Mouse (Mus musculus): Measurements from ENCODE around the gene Lbx2.

The Lbx2 gene

DNA sequence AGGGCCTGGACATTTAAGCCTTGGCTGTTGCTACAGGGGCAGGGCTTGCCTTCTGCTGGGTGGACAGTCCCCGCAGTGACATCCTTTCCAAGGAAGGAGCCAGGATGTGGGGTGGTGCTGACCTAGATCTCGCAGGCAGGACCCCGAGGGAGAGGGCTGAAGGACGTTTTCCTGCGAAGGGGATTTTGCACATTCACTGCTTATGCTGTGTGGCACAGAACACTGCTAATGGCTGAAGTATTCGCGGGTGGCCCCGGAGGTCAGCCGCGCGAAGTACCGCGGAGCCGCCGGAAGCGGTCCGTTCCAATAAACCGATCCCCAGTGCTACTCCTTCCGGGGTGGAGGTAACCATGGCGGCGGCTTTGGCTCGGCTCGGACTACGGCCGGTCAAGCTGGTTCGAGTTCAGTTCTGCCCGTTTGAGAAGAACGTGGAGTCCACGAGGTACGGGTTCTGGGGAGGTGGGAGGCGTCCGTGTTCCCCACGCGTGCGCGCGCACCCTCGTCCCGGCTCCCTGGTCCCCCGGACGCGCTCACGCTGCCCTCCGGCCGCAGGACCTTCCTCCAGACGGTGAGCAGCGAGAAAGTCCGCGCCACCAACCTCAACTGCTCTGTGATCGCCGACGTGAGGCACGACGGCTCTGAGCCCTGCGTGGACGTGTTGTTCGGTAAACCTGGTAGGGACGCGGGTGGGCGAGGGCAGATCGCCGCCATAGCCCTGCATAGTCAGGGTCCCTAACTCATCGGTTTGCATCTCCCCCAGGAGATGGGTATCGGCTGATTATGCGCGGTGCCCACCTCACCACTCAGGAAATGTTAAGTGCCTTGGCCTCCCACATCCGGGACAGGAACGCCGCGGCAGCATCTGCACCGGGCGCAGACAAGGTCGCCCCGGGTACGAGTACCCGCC lies 22.8 kb downstream of the Lbx2 start, which contains the start of gene Mrpl53:
Gene Mrpl53 (plus strand): TSS at position 279 of the 907 bp plus-strand sequence.
- peak; percentile 71 for DNase-seq (ENCODE audit: low read depth, low spot score)

DNA sequence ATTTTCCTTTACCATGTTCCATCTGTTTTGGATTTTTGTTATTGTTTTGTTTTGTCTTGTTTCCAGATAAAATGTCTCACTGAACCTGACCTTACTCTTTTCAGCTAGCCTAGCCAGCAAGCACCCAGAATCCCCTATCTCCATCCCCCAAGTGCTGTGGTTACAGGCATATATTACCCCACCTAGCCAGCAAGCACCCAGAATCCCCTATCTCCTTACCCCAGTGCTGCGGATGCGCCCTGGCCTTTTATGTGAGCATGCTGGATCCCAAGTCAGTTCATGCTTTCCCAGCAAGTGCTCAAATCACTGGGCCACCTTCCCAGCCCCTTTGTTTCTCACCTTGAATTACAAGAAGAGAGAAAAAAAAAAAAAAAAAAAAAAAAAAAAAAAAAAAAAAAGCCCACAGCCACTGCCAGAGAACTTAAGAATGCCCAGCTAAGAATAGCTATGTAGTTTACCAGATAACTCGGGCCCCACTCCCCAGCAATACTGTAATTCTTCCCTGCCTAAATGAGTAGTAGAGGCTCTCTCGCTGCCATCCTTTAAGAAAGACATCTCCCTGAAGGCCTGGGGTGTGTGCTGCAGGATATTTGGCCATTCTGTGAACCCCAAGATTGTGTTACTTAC lies 25.5 kb downstream of the Lbx2 start:
- DNase-seq (ENCODE audit: low read depth, low spot score), result no peak

DNA sequence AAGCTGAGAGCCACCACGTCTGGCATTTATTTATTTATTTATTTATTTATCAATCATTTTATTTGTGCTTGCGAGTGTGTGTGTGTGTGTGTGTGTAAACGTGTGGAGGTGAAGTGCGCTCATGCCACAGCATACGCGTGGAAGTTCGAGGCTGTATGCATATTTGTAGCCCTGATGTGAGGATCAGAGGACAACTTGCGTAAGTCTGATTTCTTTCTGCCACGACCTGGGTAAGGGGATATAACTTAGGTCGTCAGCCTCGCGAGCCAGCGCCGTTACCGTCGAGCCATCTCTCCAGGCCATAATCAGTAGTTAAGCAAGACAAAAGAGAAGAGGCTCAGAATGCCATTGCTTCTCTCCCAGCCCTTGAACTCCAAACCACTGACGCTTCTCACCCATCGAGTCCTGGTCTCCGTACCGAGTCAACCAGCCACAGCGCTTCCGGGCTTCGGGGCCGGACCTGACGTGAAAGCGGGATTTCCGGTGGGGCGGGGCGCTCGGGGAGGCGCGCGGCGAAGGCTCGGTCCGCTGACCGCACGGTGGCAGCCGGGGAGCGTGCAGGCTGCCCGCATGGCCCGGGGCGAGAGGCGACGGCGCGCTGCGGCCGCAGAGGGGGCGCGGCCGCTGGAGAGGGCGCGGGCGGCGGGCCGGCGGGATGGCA lies 29.0 kb downstream of the Lbx2 start, which contains the start of gene Mogs:
Gene Mogs (plus strand): TSS at position 486 of the 661 bp plus-strand sequence.
- peak; percentile 80 for DNase-seq (ENCODE audit: low read depth, low spot score)

DNA sequence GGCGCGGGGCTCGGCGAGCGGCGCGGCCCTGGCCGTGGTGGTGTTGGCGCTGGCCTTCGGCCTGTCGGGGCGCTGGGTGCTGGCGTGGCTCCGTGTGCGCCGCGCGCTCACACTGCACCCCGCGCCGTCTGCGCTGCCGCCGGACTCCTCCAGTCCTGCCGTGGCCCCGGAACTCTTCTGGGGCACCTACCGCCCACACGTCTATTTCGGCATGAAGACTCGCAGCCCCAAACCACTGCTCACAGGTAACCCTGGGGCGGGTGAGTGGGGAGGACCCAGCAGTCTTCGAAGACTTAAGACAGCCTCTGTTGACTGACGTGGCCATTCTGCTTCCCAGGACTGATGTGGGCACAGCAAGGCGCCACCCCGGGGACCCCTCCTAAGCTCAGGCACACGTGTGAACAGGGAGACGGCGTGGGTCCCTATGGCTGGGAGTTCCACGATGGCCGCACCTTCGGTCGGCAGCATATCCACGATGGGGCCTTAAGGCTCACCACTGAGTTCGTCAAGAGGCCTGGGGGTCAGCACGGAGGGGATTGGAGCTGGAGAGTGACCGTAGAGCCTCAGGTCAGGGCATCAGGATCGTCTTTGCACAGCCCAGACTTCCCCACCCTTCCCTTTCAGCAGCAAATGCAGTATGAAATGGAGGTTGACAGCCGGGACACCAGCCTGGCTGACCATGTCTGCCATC lies 29.7 kb downstream of the Lbx2 start:
- DNase-seq (ENCODE audit: low read depth, low spot score), result no peak

DNA sequence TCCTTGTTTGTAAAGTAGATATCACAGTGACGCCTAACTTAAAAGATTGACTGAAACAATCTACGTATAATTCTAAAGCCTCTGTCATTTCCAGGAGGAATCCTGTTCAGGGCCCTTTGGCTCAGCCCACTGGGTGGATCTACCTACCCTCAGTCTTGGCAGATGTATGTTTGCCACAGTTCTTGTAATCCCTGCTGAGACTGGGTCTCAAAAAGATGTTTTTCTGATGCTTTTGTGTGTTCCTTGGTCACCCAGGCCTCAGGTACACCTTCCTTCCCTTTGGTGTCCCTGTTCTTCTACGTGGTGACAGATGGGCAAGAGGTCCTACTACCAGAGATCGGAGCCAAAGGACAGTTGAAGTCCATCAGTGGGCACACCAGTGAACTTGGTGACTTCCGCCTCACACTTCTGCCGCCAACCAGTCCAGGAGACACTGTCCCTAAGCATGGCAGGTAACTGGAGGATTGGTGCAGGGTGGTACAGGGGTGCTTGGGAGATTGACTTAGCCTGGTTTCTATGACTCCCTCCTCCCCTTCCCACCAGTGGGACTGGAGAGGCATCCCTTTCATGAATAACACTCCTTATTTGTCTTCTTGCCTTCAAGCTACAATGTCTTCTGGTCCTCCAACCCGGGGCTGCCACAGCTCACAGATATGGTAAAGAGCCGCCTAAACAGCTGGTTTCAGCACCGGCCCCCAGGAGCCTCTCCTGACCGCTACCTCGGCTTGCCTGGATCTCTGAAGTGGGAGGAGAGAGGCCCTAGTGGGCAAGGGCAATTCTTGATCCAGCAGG lies 30.4 kb downstream of the Lbx2 start:
- DNase-seq (ENCODE audit: low read depth, low spot score), result no peak

DNA sequence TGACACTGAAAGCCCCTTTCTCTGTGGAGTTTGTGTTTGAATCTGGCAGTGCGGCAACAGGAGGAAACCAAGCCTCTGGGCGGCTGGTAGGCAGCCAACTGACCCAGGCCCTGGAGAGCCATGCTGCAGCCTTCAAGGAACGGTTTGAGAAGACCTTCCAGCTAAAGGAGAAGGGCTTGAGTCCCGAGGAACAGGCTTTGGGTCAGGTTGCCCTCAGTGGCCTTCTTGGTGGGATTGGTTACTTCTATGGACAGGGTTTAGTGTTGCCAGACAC lies 30.9 kb downstream of the Lbx2 start:
- no peak for DNase-seq (ENCODE audit: low read depth, low spot score)

DNA sequence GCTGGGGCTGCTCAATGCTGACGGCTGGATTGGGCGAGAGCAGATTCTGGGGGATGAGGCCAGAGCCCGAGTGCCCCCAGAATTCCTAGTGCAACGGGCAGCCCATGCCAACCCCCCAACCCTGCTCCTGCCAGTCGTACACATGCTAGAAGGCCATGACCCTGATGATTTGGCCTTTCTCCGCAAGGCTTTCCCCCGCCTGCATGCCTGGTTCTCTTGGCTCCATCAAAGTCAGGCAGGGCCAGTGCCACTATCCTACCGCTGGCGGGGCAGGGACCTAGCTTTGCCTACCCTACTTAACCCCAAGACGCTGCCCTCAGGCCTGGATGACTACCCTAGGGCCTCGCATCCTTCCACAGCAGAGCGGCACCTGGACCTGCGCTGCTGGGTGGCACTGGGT lies 31.4 kb downstream of the Lbx2 start:
- DNase-seq (ENCODE audit: low read depth, low spot score), result no peak

DNA sequence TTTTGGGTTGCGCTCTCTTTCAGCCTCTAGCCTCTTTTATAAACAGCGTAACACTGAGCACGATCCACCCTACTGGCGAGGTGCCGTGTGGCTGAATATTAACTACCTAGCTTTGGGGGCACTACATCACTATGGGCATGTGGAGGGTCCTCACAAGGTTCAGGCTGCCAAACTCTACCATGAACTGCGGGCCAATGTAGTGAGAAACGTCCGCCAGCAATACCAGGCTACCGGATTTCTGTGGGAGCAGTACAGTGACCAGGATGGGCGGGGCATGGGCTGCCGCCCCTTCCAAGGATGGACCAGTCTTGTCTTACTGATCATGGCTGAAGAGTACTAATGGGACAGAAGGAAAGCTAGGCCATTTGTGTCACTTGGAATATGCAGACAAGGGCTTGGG lies 32.2 kb downstream of the Lbx2 start:
- DNase-seq (ENCODE audit: low read depth, low spot score), result no peak

DNA sequence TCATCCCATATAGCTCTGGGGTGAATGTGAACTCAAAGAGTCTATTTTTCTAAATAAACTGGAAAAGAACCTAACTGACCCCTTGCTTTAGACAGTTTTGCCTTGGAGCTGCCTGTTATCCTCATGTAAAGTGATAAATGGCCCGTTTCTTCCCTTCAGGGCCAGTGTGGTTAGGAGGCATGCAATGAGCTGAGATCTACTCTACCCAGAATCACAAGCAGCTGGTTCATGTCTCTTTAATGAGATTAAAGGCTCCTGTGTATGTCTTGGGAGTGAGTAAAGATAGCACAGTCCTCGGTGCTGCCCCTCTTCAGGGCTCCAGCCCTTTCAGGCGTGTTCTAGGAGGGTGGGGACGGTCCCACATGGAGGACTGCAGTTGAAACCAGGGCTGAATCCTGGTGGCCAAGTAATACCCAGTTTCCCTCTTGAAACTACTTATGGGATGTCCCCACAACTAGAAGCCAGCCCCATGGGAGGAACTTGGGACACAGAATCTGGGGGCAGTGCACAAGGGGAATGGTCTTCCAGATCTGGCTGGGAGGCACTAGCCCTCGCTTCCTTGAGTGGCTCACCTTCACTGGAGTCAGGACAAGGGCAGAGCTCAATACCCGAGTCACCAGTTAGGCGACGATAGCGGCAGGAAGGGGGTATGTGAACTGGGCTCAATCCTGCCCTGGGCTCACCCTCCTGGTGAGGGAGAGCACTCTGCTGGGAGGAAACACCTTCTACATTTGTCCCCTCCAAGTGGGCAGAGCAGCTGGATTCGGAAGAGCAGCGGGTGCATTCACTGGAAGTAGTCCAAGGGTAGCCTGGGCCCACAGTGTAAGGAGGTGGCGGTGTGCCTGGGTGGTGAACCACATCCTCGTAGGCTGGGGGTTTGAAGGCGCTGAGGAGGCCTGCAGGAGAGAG lies 32.9 kb downstream of the Lbx2 start:
- no peak for DNase-seq (ENCODE audit: low read depth, low spot score)

DNA sequence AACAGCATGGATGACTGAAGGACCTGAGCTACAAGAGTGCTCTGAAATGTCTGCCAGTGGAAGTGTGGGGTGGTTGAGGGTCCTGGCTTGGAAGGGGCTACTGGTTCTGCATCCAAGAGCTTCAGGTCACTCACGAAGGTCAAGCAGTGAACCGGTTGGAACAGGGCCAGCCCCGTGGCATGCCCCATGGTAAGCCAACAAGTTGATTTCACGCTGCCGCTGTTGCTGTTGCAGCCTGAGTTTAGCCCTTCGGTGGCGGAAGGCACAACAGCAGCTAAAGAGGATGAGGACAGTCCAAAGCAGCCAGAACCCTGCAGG lies 33.5 kb downstream of the Lbx2 start:
- no peak for DNase-seq (ENCODE audit: low read depth, low spot score)

DNA sequence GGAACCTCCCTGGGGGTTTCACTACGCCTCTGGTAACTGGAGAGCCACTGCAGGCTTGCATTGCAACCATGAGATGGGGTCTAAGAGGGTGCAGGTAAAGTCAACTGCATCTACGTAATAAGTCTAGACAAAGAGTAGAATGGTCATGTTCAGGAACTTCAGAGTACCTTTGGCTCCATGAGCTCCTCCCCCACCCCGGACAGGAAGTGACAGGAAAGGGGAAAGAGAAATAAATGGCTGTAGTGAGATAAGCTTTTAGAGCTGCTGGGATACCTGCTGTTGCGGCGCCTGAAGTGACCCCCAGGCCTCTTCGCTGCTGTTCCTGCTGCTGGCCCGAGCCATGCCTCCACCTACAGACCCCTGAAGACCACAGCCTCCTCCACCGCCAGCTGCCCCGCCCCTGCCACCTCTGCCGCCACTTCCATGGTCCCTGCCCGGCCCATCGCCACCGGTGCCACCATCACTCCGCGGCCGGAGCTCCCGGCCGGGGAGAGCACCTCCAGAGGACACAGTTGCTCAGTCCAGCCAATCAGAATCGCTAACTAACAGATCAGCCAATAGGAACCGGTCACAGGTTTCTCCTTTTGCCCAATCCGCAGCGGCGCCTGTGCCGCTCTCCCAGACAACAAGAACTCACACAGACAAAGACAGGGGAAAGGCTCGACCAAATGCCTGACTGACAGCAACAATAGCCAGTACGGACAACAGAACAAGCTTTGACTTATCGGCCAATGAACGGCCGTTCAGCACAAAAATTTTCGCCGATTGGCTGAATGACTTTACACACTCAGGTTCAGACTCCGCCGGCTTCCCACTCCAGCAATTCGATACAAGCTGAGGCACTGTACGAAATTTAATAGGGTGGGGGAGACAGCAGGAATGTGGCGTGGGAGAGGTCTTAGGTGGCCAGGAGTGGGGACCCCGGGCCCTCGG lies 35.0 kb downstream of the Lbx2 start, which contains the start of gene Wbp1:
Gene Wbp1 (minus strand): TSS at position 630 of the 933 bp plus-strand sequence.
- peak; percentile 98 for DNase-seq (ENCODE audit: low read depth, low spot score)

DNA sequence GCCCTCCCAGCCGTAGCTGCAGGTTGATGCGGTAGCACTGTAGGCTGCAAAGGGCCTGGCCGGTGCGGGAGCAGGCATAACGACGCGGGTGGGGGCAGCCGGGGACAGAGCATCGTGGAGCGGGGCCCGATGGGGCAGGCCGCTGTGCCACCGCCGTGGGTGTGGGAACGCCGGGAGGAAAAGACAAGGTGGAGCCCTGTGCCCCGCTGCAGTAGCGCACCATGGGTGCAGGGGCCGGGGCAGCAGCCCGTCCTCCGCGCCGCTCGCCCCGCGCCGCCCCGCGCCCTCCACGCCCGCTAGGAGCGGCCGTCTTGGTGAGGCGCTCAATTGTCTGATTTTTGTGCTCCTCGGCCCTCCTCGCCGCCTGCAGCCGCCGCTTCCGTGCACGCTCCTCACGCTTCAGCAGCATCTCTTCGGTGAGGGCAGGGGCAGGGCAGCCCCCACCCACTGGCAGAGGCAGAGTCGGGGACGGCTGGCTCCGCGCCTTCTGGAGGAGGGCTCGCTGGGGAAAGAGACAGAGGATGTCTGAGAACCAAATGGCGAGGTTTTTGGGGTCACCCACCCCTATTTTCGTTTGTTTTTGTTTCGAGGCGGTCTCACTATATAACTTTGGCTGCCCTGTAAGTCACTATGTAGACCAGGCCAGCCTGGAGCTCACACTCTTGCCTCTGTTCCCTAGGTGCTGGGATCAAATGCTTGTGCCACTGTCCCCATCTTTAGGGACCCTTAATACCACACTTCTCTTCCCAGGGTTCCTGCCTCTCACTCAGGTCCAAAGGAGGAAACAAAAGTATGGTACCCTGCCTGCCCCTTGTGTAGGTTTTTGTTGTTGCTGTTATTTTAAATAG lies 35.9 kb downstream of the Lbx2 start:
- no peak for DNase-seq (ENCODE audit: low read depth, low spot score)

DNA sequence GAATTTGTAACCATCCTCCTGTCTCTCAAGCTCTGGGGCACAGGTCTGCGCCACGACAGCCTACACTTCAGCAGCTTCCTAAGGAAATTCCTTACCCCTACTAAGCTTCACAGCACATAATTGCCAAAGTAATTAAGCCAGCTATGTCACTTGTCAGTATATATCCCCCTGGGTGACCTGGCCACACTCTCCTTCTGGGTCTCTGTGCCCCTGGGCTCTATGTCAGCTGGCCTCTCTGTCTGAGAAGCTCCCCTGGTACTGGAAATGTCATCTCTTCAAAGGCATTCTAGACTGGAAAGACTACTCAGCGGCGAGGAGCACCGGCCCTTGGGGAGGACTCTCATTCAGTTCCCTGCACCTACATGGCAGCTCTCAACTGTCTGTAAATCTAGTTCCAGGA lies 36.8 kb downstream of the Lbx2 start:
- no peak for DNase-seq (ENCODE audit: low read depth, low spot score)

DNA sequence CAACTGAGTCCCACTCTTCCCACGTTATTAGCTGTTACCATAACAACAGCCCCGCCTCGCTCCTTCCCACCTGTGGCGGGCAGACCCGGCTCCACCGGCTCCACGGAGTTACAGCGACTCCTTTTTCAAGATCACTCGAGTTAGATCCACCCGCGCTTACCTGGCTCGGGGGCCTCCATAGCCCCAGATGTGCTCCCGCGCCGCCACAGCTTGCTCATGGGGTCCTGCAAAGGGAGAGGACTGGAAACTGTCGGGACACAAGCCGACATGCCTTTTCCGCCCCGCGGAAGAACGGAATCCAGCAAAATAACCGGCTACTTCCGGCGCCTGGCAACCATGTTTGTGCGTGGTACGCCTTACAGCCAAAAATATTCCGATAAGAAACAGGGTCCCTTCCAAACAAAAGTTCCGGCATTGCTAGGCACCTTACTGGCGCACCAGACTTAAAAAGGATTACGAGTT lies 38.7 kb downstream of the Lbx2 start:
- DNase-seq (ENCODE audit: low read depth, low spot score), result peak; percentile 90

DNA sequence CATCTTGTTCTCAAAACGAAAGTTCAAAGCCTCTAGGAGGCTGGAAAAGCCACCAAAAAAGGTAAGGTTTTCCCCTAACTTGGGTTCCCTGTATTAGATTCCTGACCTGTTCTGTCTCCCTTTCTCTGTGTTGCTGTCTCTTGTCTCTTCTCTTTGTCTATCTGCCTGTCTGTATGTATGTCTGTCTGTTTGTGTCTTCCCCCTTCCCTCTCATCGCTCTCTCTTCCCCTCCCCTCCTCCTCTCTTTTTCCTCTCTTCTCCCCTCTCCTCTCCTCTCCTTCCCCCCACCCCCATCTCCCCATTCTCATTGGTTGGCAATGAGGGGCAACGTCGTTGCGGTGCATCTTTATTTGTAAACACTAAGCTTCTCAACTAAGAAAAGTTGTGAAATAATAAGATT lies 39.2 kb downstream of the Lbx2 start, which contains the start of gene Ino80b:
Gene Ino80b (minus strand): TSS at position 101 of the 400 bp plus-strand sequence.
- DNase-seq (ENCODE audit: low read depth, low spot score), result no peak

DNA sequence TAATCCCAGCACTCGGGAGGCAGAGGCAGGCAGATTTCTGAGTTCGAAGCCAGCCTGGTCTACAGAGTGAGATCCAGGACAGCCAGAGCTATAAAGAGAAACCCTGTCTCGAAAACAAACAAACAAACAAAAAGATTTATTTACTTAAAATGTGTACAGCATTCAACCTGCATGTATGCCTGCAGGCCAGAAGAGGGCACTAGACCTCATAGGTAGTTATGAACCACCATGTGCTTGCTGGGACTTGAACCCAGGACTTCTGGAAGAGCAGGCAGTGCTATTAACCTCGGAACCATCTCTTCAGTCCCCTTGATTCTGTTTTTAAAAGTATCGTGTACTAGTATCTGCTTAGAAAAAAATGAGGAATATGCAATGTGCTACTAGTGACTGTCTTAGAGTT lies 41.3 kb downstream of the Lbx2 start:
- no peak for DNase-seq (ENCODE audit: low read depth, low spot score)

DNA sequence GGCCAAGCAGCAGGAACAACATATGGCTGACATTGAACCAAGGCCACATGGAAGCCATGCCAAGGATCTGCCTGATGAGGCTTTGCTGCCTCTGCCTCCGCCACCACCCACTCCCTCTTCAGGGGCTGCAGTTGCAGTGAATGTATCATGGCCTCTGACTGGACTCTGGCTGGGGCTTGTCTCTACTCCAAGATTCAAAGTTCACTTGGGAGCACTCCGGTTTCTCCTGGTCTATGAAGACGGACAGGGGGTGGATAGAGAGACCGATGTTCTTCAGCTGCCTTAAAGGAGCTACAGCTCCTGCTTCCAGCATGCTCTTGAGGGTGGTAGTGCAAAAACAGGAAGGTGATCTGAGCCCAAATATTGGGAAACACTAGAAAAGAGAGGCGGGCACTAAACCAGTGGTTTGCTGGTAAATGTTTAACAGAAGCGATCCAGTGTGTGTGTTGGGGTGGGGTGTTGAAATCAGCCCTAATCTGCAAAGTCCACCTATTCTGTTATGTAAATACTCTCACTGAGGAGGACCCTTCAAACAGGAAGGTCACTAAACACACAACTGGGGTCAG lies 45.4 kb downstream of the Lbx2 start:
- DNase-seq (ENCODE audit: low read depth, low spot score), result no peak

Measured in skeletal muscle tissue, adult 2 months (tissue).